Mouse (Mus musculus): ENCODE results near the gene Otx2. TPM values are rescaled to one million over a fixed set of nuclear protein-coding genes. Genes with fewer than 3 reads are reported as not detected.
A peak's percentile ranks its signal among the peaks of the same experiment; 100 is the strongest.

The Otx2 gene
- polyA plus RNA-seq, 1 experiment from 2014 or later = not detected

- no peak for ATAC-seq (ENCODE audit: insufficient number of reproducible peaks, insufficient read depth, low FRiP score, low TSS enrichment, low read depth)
Measured at GRCm38 (mm10) chr14:48661151-48661550, 12.5 kb downstream of the Otx2 start.

DNA sequence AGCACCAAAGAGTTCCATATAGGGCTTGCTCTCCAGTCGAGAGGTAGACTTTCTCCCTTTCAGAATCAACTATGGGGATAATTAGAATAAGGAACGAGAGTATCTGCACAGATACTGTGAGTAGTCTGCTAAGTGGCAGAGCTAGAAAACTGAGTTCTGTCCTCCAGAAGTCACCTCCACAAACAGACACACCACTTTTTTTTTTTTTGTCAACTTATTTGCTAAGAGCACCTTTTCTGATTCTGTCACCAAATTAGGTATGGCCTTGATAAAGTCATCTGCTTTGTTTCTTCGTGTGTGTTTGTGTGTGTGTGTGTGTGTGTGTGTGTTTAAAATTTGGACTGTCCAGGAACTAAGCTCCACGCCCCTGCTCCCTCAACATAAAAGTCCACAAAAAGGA is 13.0 kb downstream of the Otx2 start:
- Histone ChIP-seq H3K36me3 (no peaks in the 10 kb centered on the region), H3K27ac (no peak overlapping the region), H3K4me2 (no peak overlapping the region), H3K27me3 (peaks cover 90% of the 10 kb centered on the region), H3K4me3 (replicated peaks) (no peak overlapping the region), H3K9ac (replicated peaks) (no peak overlapping the region), H3K4me1 (replicated peaks) (peaks cover 16% of the 10 kb centered on the region), H3K9me3 (no peaks in the 10 kb centered on the region)
- WGBS = 56% methylated on average over 4 of the region's 4 CpGs
- no peak for ATAC-seq (ENCODE audit: insufficient number of reproducible peaks, insufficient read depth, low FRiP score, low TSS enrichment, low read depth)

More at GRCm38 (mm10) chr14:48661151-48661550, 12.5 kb downstream of the Otx2 start:
- H3K9ac ChIP-seq (replicated peaks) = no peak overlapping the region
- WGBS = 12% methylated on average over 8 of the region's 8 CpGs
- H3K9me3 ChIP-seq = no peaks in the 10 kb centered on the region
- H3K36me3 ChIP-seq = no peaks in the 10 kb centered on the region
- no peak overlapping the region for H3K27ac ChIP-seq
- no peak overlapping the region for H3K4me2 ChIP-seq
- peaks cover 90% of the 10 kb centered on the region for H3K27me3 ChIP-seq
- no peak overlapping the region for H3K4me3 ChIP-seq (replicated peaks)
- H3K4me1 ChIP-seq (replicated peaks) = peaks cover 21% of the 10 kb centered on the region

- Histone ChIP-seq H3K4me2 (no peak overlapping the region), H3K9ac (replicated peaks) (no peak overlapping the region), H3K36me3 (no peaks in the 10 kb centered on the region), H3K4me1 (replicated peaks) (peaks cover 16% of the 10 kb centered on the region), H3K4me3 (replicated peaks) (no peak overlapping the region), H3K27ac (no peak overlapping the region), H3K27me3 (peaks cover 90% of the 10 kb centered on the region), H3K9me3 (no peaks in the 10 kb centered on the region)
- 69% methylated on average over 4 of the region's 4 CpGs for WGBS
- no peak for ATAC-seq (ENCODE audit: insufficient number of reproducible peaks, insufficient read depth, low FRiP score, low TSS enrichment, low read depth)
Measured at GRCm38 (mm10) chr14:48659661-48660060, 14.0 kb downstream of the Otx2 start.

DNA sequence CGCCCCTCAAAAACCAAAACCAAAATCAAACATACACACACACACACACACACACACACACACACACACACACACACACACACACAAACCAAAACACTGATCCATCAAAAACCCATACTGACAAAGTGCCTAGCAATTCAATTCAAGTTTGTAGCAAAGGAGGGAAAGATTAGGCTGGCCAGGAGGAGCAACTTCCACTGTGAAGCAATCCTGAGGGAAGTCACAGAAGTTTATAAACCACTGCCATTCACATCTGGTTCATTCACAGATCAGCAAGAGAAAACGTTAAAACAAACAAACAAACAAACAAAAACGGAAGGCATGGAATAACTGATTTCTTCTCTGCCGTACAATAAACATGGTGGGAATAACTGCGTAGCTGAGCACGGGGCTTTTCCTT is 16.4 kb downstream of the Otx2 start:
- H3K9ac ChIP-seq (replicated peaks) = no peak overlapping the region
- no peaks in the 10 kb centered on the region for H3K9me3 ChIP-seq
- no peak for ATAC-seq (ENCODE audit: insufficient number of reproducible peaks, insufficient read depth, low FRiP score, low TSS enrichment, low read depth)
- no peaks in the 10 kb centered on the region for H3K36me3 ChIP-seq
- WGBS = 71% methylated on average over 6 of the region's 6 CpGs
- no peak overlapping the region for H3K4me3 ChIP-seq (replicated peaks)
- H3K4me1 ChIP-seq (replicated peaks) = peaks cover 11% of the 10 kb centered on the region
- H3K27me3 ChIP-seq = peaks cover 99% of the 10 kb centered on the region
- no peak overlapping the region for H3K4me2 ChIP-seq
- no peak overlapping the region for H3K27ac ChIP-seq

- Histone ChIP-seq H3K9ac (replicated peaks) (no peak overlapping the region), H3K27ac (no peak overlapping the region), H3K27me3 (peaks cover 99% of the 10 kb centered on the region), H3K36me3 (no peaks in the 10 kb centered on the region), H3K9me3 (no peaks in the 10 kb centered on the region), H3K4me1 (replicated peaks) (peaks cover 12% of the 10 kb centered on the region), H3K4me3 (replicated peaks) (no peak overlapping the region), H3K4me2 (no peak overlapping the region)
- 29% methylated on average over 4 of the region's 4 CpGs for WGBS
- no peak for ATAC-seq (ENCODE audit: insufficient number of reproducible peaks, insufficient read depth, low FRiP score, low TSS enrichment, low read depth)
Measured at GRCm38 (mm10) chr14:48656711-48657110, 16.9 kb downstream of the Otx2 start.

GRCm38 (mm10) chr14:48655792-48656550 is 17.6 kb downstream of the Otx2 start:
- ATAC-seq (ENCODE audit: insufficient number of reproducible peaks, insufficient read depth, low FRiP score, low TSS enrichment, low read depth) = no peak

GRCm38 (mm10) chr14:48655073-48655791 is 18.4 kb downstream of the Otx2 start:
- peak; percentile 31; the same call in 1 of the 2 replicates for ATAC-seq (ENCODE audit: insufficient number of reproducible peaks, insufficient read depth, low FRiP score, low TSS enrichment, low read depth)
- Histone ChIP-seq H3K9ac (replicated peaks) (no peak overlapping the region), H3K27me3 (peaks cover 96% of the 10 kb centered on the region), H3K4me2 (peak overlapping the region; percentile 26), H3K4me3 (replicated peaks) (no peak overlapping the region; the same call in 1 of the 2 replicates), H3K4me1 (replicated peaks) (peaks cover 15% of the 10 kb centered on the region), H3K27ac (no peak overlapping the region), H3K9me3 (no peaks in the 10 kb centered on the region), H3K36me3 (no peaks in the 10 kb centered on the region)
- 1% methylated on average over 33 of the region's 33 CpGs for WGBS

More at GRCm38 (mm10) chr14:48655792-48656550, 17.6 kb downstream of the Otx2 start:
- WGBS = 5% methylated on average over 21 of the region's 21 CpGs
- Histone ChIP-seq H3K9me3 (no peaks in the 10 kb centered on the region), H3K9ac (replicated peaks) (no peak overlapping the region), H3K27ac (no peak overlapping the region), H3K36me3 (no peaks in the 10 kb centered on the region), H3K4me1 (replicated peaks) (peaks cover 15% of the 10 kb centered on the region), H3K27me3 (peaks cover 99% of the 10 kb centered on the region), H3K4me3 (replicated peaks) (no peak overlapping the region), H3K4me2 (no peak overlapping the region)

DNA sequence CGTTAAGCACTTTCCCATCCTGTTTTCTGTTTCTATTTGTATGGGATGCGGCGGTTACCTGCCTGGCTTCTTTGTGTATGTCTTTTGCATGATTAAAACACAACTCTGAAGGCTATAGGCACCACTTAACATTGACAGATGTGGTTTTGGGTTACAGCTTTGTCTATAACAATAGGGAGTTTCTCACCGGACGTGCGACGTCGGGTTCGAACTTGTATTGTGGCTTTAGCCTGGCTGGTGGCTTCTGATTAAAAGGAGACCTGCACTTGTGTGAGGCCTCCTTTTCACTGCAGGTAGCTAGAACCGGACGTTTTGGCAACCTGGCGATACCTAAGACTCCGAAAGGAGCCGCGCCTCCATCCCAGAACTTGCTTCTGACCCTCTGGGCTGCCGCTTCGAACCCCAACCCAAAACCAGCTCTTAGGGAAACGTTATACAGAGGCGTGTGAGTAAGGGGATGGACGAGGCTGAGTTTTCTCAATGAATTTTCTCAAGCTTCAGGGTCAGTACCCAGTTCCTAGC is 19.0 kb downstream of the Otx2 start:
- H3K36me3 ChIP-seq = no peaks in the 10 kb centered on the region
- peaks cover 94% of the 10 kb centered on the region for H3K27me3 ChIP-seq
- no peak for ATAC-seq (ENCODE audit: insufficient number of reproducible peaks, insufficient read depth, low FRiP score, low TSS enrichment, low read depth)
- 0 out of 2 replicates have a peak overlapping the region, but pooled peaks have one; percentile 26 for H3K4me2 ChIP-seq
- no peak overlapping the region for H3K27ac ChIP-seq
- no peak overlapping the region for H3K9ac ChIP-seq (replicated peaks)
- no peaks in the 10 kb centered on the region for H3K9me3 ChIP-seq
- no peak overlapping the region; the same call in 1 of the 2 replicates for H3K4me3 ChIP-seq (replicated peaks)
- peaks cover 15% of the 10 kb centered on the region for H3K4me1 ChIP-seq (replicated peaks)
- 2% methylated on average over 20 of the region's 20 CpGs for WGBS

DNA sequence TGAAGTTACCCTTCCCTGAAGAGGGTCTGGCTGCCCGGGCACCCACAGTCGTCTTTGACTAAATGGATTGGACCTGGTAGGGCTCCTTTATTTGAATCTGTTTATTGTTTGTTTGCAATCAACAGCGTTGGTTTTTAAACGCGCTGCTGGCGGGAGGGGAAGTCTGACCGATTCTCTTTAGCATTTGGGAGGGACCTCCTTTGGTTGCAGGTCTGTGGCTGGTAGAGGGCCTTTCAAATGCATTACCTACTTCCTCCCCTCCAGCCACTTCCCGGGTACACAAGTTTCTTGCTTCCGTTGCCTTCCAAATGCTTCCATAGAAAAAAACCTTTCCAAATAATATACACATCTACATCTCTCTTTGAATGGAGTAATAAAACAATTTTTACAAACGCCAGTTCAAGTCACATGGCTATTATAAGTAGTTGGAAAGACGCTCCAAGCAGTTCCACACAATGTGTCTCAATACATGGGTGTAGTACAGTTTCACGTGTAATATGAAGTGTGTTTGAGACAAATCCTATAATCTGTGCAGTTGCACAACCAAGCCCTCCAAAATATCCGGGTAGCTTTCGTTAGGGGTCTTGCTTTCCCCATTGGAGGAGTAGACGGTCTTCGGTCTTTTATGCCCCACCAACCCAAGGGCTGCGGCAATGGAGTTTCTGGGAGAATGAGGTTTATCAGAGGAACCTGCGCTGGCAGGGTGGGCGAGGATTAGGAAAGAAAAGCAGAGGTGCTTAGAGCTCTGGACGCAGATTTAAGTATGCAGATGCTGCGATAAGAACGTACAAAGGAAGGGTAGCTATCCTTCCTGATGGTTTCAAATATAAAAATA is 19.7 kb downstream of the Otx2 start:
- H3K4me3 ChIP-seq (replicated peaks) = no peak overlapping the region
- no peaks in the 10 kb centered on the region for H3K36me3 ChIP-seq
- no peak overlapping the region for H3K9ac ChIP-seq (replicated peaks)
- ATAC-seq (ENCODE audit: insufficient number of reproducible peaks, insufficient read depth, low FRiP score, low TSS enrichment, low read depth) = no peak
- peaks cover 15% of the 10 kb centered on the region for H3K4me1 ChIP-seq (replicated peaks)
- H3K9me3 ChIP-seq = no peaks in the 10 kb centered on the region
- no peak overlapping the region for H3K4me2 ChIP-seq
- WGBS = 4% methylated on average over 22 of the region's 22 CpGs
- no peak overlapping the region for H3K27ac ChIP-seq
- peaks cover 87% of the 10 kb centered on the region for H3K27me3 ChIP-seq

GRCm38 (mm10) chr14:48653081-48653480 is 20.5 kb downstream of the Otx2 start:
- no peak overlapping the region for H3K4me3 ChIP-seq (replicated peaks)
- no peak overlapping the region for H3K4me2 ChIP-seq
- no peaks in the 10 kb centered on the region for H3K9me3 ChIP-seq
- H3K36me3 ChIP-seq = no peaks in the 10 kb centered on the region
- peaks cover 79% of the 10 kb centered on the region for H3K27me3 ChIP-seq
- no peak for ATAC-seq (ENCODE audit: insufficient number of reproducible peaks, insufficient read depth, low FRiP score, low TSS enrichment, low read depth)
- H3K27ac ChIP-seq = no peak overlapping the region
- peaks cover 15% of the 10 kb centered on the region for H3K4me1 ChIP-seq (replicated peaks)
- H3K9ac ChIP-seq (replicated peaks) = no peak overlapping the region
- 46% methylated on average over 3 of the region's 3 CpGs for WGBS
